Mouse (Mus musculus) embryonic fibroblast, embryonic 13.5 days (primary cell): Measurements from ENCODE around the gene Spp1.
A peak's percentile ranks its signal among the peaks of the same experiment; 100 is the strongest.

Source experiments
- CTCF ChIP-seq: IDR thresholded peaks from 2 replicates; pipeline ENCODE4 v1.5.1; 2011; ENCODE audit warnings: mild to moderate bottlenecking, control low read depth, low read length, moderate library complexity, borderline replicate concordance; ENCODE audit not compliant: insufficient read depth
- POLR2A ChIP-seq: IDR thresholded peaks from 2 replicates; pipeline ENCODE4 v1.6.1; 2011; ENCODE audit warnings: low read depth, mild to moderate bottlenecking, control low read depth, low read length, moderate library complexity

- no peak for TF ChIP-seq CTCF
- TF ChIP-seq POLR2A, result peak; percentile 74
Observed at GRCm38 (mm10) chr5:104458832-104459705, 24.2 kb downstream of the Spp1 start, which contains the start of gene Pkd2.
